Mouse (Mus musculus) limb, embryonic 15.5 days (tissue): ENCODE results near the gene Pank4. TPM values are rescaled to one million over a fixed set of nuclear protein-coding genes. Genes with fewer than 3 reads are reported as not detected.

Experiments
- ATAC-seq: fragments of 200-750 bp; cut with Nextera tagmentation; 2 replicates; pipeline ENCODE4 v1.8.0; 2017; ENCODE audit warnings: low read depth, moderate TSS enrichment; ENCODE audit not compliant: insufficient number of reproducible peaks, low FRiP score, low TSS enrichment
- H3K27ac ChIP-seq: fragments of 300-500 bp; sonication (generic); 2 replicates; pipeline ENCODE4 v1.5.1; 2015; ENCODE audit warnings: moderate library complexity, mild to moderate bottlenecking, inconsistent platforms
- H3K27me3 ChIP-seq: fragments of 300-500 bp; sonication (generic); 2 replicates; pipeline ENCODE4 v1.6.1; 2015; ENCODE audit warnings: inconsistent platforms
- H3K36me3 ChIP-seq: fragments of 300-500 bp; sonication (generic); 2 replicates; pipeline ENCODE4 v1.6.1; 2015; ENCODE audit warnings: inconsistent platforms
- H3K4me1 ChIP-seq: fragments of 300-500 bp; sonication (generic); 2 replicates; pipeline ENCODE4 v1.6.1; 2015; ENCODE audit warnings: inconsistent platforms
- H3K4me2 ChIP-seq: fragments of 300-500 bp; sonication (generic); 2 replicates; pipeline ENCODE4 v1.6.1; 2015; ENCODE audit warnings: mild to moderate bottlenecking, inconsistent platforms
- H3K4me3 ChIP-seq: fragments of 300-500 bp; sonication (generic); 2 replicates; pipeline ENCODE4 v1.5.1; 2015; ENCODE audit warnings: mild to moderate bottlenecking, inconsistent platforms
- H3K9ac ChIP-seq: fragments of 300-500 bp; sonication (generic); 2 replicates; pipeline ENCODE4 v1.6.1; 2015; ENCODE audit warnings: inconsistent platforms
- H3K9me3 ChIP-seq: fragments of 300-500 bp; sonication (generic); 2 replicates; pipeline ENCODE4 v1.6.1; 2016; ENCODE audit warnings: inconsistent platforms
- WGBS: fragments of 180-500 bp; shearing (Covaris S2); methylation state at CpG from one replicate; pipeline ENCODE4 v1.1.7; 2015; 5-methylcytosine and 5-hydroxymethylcytosine counted together
- polyA plus RNA-seq: library from polyadenylated mRNA; unstranded; fragments of >200 nt; fragmentation: Nextera tagmentation; extraction: Ambion mirVana; gene quantifications from 2 replicates; pipeline ENCODE4 v1.2.1, GENCODE M21; 2015

The Pank4 gene
- polyA plus RNA-seq, 1 experiment from 2014 or later, result 38.6 TPM

DNA sequence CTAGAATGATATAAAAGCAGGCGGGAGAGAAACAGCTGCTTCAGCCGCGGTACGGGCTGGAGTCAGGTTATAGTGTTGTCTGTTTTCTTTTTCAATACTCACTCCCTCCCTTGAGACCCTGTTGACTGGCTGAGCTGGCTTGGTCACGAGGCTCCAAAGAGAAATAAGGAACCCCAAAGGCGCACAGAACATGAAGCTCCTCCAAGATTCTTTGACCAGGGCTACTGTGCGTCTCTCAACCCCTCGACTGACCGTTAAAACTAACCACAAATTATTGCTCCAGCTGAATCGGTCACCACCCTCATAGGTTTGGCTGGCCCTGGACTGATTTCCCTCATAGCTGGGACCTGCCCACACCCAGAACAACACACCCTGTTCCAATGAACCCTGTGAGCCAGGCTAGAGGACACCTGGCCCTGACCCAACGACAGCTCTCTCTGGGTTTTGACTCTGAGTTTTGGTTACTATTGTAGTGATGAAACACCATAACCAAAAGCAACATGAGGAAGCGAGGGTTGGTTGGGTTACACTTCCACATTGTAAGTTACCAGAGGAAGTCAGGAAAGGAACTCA, 34.7 kb upstream of the Pank4 start:
- no peak for ATAC-seq
- WGBS, result 60% methylated on average over 12 of the region's 12 CpGs

DNA sequence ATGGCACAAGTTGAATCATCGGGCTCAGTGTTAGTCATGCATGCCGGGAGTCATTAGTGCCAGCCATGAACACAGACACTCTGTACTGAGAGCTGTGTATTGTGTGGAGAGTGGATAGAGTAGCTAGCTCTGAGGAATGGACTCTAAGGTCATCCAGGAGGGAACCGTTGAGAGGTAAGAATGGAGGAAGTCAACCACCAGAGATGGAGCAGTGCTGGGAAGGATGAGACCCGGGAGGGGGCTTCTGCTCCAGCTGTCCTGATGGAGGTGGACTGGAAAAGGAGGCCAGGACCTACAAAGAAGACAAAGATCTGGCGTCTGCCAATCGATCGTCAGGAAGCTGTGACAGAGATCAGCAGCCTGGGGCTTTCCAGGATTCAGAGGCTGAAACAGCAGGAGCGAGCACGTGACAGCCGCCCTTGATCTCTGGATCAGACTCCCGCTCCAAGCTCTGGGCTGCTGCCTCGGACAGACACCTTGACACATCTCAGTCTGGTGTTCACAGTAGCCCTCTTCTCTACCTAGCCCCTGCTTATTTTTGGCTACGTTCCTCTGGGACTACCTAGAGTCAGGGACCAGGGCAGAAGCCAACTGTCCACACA, 30.5 kb upstream of the Pank4 start:
- Histone ChIP-seq H3K9me3 (no peaks in the 10 kb centered on the region), H3K4me1 (peaks cover 8% of the 10 kb centered on the region; the same call in 1 of the 2 replicates), H3K4me3 (no peak overlapping the region), H3K9ac (no peak overlapping the region), H3K27me3 (no peaks in the 10 kb centered on the region), H3K4me2 (no peak overlapping the region), H3K36me3 (no peaks in the 10 kb centered on the region), H3K27ac (no peak overlapping the region)
- no peak for ATAC-seq
- WGBS, result 50% methylated on average over 13 of the region's 13 CpGs

More for the DNA sequence above, 34.7 kb upstream of the Pank4 start:
- no peak overlapping the region; the same call in 1 of the 2 replicates for H3K27ac ChIP-seq
- H3K9ac ChIP-seq, result no peak overlapping the region
- peaks cover 25% of the 10 kb centered on the region for H3K4me1 ChIP-seq
- H3K9me3 ChIP-seq, result no peaks in the 10 kb centered on the region
- H3K4me2 ChIP-seq, result no peak overlapping the region
- no peak overlapping the region for H3K4me3 ChIP-seq
- no peaks in the 10 kb centered on the region for H3K27me3 ChIP-seq
- no peaks in the 10 kb centered on the region for H3K36me3 ChIP-seq

DNA sequence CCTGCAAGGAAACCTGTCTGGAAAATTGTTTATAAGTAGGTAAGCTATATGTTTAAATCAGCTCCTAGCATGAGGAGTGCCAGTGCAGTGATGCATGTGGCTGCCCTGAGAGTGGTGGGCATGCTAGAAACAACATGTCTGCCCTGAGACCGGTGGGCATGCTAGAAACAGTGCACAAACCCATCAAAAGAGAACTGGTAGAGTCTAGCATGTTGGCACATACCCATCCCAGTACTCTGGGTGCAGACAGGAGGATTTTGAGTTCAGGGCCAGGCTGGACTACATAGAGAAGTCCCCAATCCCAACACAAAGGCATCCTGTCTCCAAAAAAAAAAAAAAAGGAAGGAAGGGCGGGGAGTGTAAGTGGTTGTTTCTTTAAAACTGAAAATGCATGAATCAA, 29.1 kb upstream of the Pank4 start:
- H3K36me3 ChIP-seq, result no peaks in the 10 kb centered on the region
- H3K27me3 ChIP-seq, result no peaks in the 10 kb centered on the region
- H3K27ac ChIP-seq, result no peak overlapping the region
- 78% methylated on average over 2 of the region's 2 CpGs for WGBS
- no peak for ATAC-seq
- no peaks in the 10 kb centered on the region for H3K9me3 ChIP-seq
- no peaks in the 10 kb centered on the region for H3K4me1 ChIP-seq
- H3K4me2 ChIP-seq, result no peak overlapping the region
- no peak overlapping the region for H3K4me3 ChIP-seq
- no peak overlapping the region for H3K9ac ChIP-seq

GRCm38 (mm10) chr4:154935788-154936187, 28.1 kb upstream of the Pank4 start:
- no peak overlapping the region for H3K9ac ChIP-seq
- H3K36me3 ChIP-seq, result no peaks in the 10 kb centered on the region
- no peaks in the 10 kb centered on the region for H3K9me3 ChIP-seq
- ATAC-seq, result no peak
- H3K27me3 ChIP-seq, result no peaks in the 10 kb centered on the region
- no peak overlapping the region for H3K27ac ChIP-seq
- WGBS, result 73% methylated on average over 7 of the region's 7 CpGs
- H3K4me2 ChIP-seq, result no peak overlapping the region
- no peak overlapping the region for H3K4me3 ChIP-seq
- H3K4me1 ChIP-seq, result no peaks in the 10 kb centered on the region

- ATAC-seq, result no peak
- Histone ChIP-seq H3K9ac (no peak overlapping the region), H3K27ac (no peak overlapping the region), H3K36me3 (no peaks in the 10 kb centered on the region), H3K4me3 (no peak overlapping the region), H3K4me1 (no peaks in the 10 kb centered on the region), H3K27me3 (no peaks in the 10 kb centered on the region), H3K9me3 (no peaks in the 10 kb centered on the region), H3K4me2 (no peak overlapping the region)
- WGBS, result 56% methylated on average over 8 of the region's 8 CpGs
Measured at GRCm38 (mm10) chr4:154936542-154937255, 27.2 kb upstream of the Pank4 start.

DNA sequence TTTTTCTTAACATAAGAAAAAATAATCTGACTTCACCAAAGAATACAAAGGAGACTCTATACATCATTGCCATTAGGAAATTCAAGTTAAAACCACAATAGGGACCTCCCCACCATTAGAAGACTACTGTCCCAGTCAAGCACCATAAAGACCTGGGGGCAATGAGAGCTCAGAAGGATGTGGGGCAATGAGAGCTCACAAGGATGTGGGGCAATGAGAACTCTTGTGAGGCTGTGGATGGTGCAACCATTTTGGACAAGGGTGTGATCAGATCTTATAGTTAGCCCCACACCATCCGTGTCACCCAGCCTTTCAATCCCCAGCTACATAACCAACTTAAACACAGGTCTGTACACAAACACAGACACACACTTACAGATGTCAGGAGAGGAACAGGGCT, 26.2 kb upstream of the Pank4 start:
- Histone ChIP-seq H3K4me1 (no peaks in the 10 kb centered on the region), H3K9ac (no peak overlapping the region), H3K27ac (no peak overlapping the region), H3K4me3 (no peak overlapping the region), H3K36me3 (no peaks in the 10 kb centered on the region), H3K27me3 (no peaks in the 10 kb centered on the region), H3K4me2 (no peak overlapping the region), H3K9me3 (no peaks in the 10 kb centered on the region)
- no peak for ATAC-seq
- 67% methylated on average over 1 of the region's 1 CpGs for WGBS

DNA sequence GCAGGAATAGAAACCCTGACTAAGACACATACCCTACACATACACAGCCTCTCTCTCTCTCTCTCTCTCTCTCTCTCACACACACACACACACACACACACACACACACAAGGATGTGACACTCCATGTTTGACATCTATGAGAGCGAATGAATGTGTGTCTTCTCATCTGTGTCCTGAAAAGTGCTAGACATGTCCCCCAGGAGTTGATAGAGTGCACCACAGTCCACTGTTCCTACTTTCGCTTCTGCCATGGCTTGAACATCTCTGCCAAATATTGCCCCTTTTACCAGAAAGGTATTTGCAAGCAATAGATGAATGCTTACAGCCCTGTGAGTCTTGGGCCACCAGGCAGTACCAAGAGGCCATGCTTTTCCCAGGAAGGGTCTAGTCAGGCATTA, 23.8 kb upstream of the Pank4 start:
- Histone ChIP-seq H3K9ac (no peak overlapping the region), H3K4me2 (no peak overlapping the region), H3K36me3 (no peaks in the 10 kb centered on the region), H3K9me3 (no peaks in the 10 kb centered on the region), H3K27ac (no peak overlapping the region), H3K4me1 (0 out of 2 replicates have a peak, but pooled peaks cover 2% of the 10 kb centered on the region), H3K4me3 (no peak overlapping the region), H3K27me3 (no peaks in the 10 kb centered on the region)
- WGBS, result 91% methylated on average over 2 of the region's 2 CpGs
- no peak for ATAC-seq

DNA sequence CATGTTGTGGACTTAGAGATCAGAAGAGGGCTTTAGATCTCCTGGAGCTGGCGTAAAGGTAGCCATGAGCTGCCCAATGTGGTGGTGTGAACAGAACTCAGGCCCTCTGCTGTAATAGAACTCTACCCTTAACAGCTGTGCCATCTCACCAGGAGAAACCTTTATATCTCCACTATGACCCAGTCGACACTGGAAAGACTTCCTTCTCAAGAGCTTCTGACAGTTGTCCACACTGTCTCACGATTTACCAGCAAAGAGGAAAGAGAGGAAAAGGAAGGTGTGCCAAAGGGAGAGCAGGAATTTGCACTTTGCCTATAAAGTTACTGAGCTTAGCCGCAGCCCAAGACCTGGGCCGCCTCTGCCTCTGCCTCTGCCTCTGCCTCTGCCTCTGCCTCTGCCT, 22.1 kb upstream of the Pank4 start:
- H3K9me3 ChIP-seq, result no peaks in the 10 kb centered on the region
- ATAC-seq, result no peak
- WGBS, result 92% methylated on average over 5 of the region's 5 CpGs

GRCm38 (mm10) chr4:154942632-154943322, 21.1 kb upstream of the Pank4 start:
- no peaks in the 10 kb centered on the region for H3K36me3 ChIP-seq
- H3K4me3 ChIP-seq, result no peak overlapping the region
- H3K27ac ChIP-seq, result no peak overlapping the region
- H3K27me3 ChIP-seq, result no peaks in the 10 kb centered on the region
- no peaks in the 10 kb centered on the region for H3K9me3 ChIP-seq
- 73% methylated on average over 10 of the region's 10 CpGs for WGBS
- no peak for ATAC-seq
- H3K9ac ChIP-seq, result no peak overlapping the region
- no peak overlapping the region for H3K4me2 ChIP-seq
- H3K4me1 ChIP-seq, result peaks cover 12% of the 10 kb centered on the region

More for the DNA sequence above, 22.1 kb upstream of the Pank4 start:
- peaks cover 12% of the 10 kb centered on the region for H3K4me1 ChIP-seq
- no peak overlapping the region for H3K4me3 ChIP-seq
- no peak overlapping the region for H3K4me2 ChIP-seq
- H3K27me3 ChIP-seq, result no peaks in the 10 kb centered on the region
- H3K27ac ChIP-seq, result no peak overlapping the region
- H3K36me3 ChIP-seq, result no peaks in the 10 kb centered on the region
- no peak overlapping the region for H3K9ac ChIP-seq

GRCm38 (mm10) chr4:154943323-154944039, 20.4 kb upstream of the Pank4 start:
- 81% methylated on average over 6 of the region's 6 CpGs for WGBS
- H3K27me3 ChIP-seq, result peaks cover 5% of the 10 kb centered on the region; the same call in 1 of the 2 replicates
- H3K27ac ChIP-seq, result no peak overlapping the region
- H3K36me3 ChIP-seq, result no peaks in the 10 kb centered on the region
- ATAC-seq, result no peak
- no peak overlapping the region for H3K4me3 ChIP-seq
- no peaks in the 10 kb centered on the region for H3K9me3 ChIP-seq
- H3K4me1 ChIP-seq, result peaks cover 15% of the 10 kb centered on the region
- H3K4me2 ChIP-seq, result no peak overlapping the region
- H3K9ac ChIP-seq, result no peak overlapping the region

DNA sequence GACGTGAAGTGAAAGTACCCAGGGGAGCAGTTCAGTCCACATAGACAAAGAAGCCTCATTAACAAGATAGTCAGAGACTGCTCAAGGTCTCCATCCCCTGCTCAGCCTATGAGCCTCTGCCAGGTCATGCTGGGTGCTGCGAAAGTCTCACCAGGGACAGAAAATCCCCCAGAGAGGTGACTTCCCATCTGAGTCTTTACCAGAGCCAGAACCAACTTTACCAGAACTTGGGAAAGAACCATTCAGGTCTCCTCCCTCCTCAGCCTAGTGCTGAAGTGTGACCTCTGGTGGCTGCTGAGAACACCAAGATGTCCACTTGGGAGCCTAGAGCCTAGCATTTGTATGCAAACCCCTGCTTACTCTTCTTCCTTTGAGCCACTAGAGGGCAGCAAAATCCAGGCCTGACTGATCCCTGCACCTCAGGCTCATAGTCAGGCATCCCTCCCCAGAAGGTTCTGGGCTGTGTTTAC, 19.8 kb upstream of the Pank4 start:
- H3K36me3 ChIP-seq, result no peaks in the 10 kb centered on the region
- WGBS, result 24% methylated on average over 2 of the region's 2 CpGs
- H3K9ac ChIP-seq, result no peak overlapping the region
- no peak overlapping the region for H3K27ac ChIP-seq
- H3K4me2 ChIP-seq, result no peak overlapping the region
- H3K27me3 ChIP-seq, result peaks cover 12% of the 10 kb centered on the region; the same call in 1 of the 2 replicates
- no peaks in the 10 kb centered on the region for H3K9me3 ChIP-seq
- peaks cover 18% of the 10 kb centered on the region for H3K4me1 ChIP-seq
- ATAC-seq, result peak; percentile 68; the same call in 1 of the 2 replicates
- H3K4me3 ChIP-seq, result no peak overlapping the region
